Mouse (Mus musculus) kidney, embryonic 15.5 days (tissue): Measurements from ENCODE around the gene B3glct. TPM values are rescaled to one million over a fixed set of nuclear protein-coding genes. Genes with fewer than 3 reads are reported as not detected.

Experiments used
- ATAC-seq: fragments of 200-750 bp; cut with Nextera tagmentation; replicated peaks from 2 replicates; pipeline ENCODE4 v1.8.0; 2017; ENCODE audit warnings: moderate TSS enrichment; ENCODE audit not compliant: low FRiP score
- H3K27ac ChIP-seq: fragments of 300-500 bp; sonication (generic); 2 replicates; pipeline ENCODE4 v1.5.1; 2015; ENCODE audit warnings: mild to moderate bottlenecking, inconsistent platforms
- H3K27me3 ChIP-seq: fragments of 300-500 bp; sonication (generic); 2 replicates; pipeline ENCODE4 v1.6.1; 2015; ENCODE audit warnings: inconsistent platforms
- H3K36me3 ChIP-seq: fragments of 300-500 bp; sonication (generic); 2 replicates; pipeline ENCODE4 v1.6.1; 2015; ENCODE audit warnings: inconsistent platforms
- H3K4me1 ChIP-seq: fragments of 300-500 bp; sonication (generic); 2 replicates; pipeline ENCODE4 v1.6.1; 2015; ENCODE audit warnings: inconsistent platforms
- H3K4me2 ChIP-seq: fragments of 300-500 bp; sonication (generic); 2 replicates; pipeline ENCODE4 v1.6.1; 2015; ENCODE audit warnings: moderate library complexity, mild to moderate bottlenecking, inconsistent platforms
- H3K4me3 ChIP-seq: fragments of 300-500 bp; sonication (generic); replicated peaks from 2 replicates; pipeline ENCODE4 v1.5.1; 2015; ENCODE audit warnings: mild to moderate bottlenecking, inconsistent platforms
- H3K9ac ChIP-seq: fragments of 300-500 bp; sonication (generic); 2 replicates; pipeline ENCODE4 v1.6.1; 2015; ENCODE audit warnings: mild to moderate bottlenecking, inconsistent platforms
- H3K9me3 ChIP-seq: fragments of 300-500 bp; sonication (generic); replicated peaks from 2 replicates; pipeline ENCODE4 v1.6.1; 2016; ENCODE audit warnings: inconsistent platforms
- WGBS: fragments of 180-500 bp; shearing (Covaris S2); methylation state at CpG from one replicate; pipeline ENCODE4 v1.1.7; 2015; ENCODE audit warnings: mixed read lengths; 5-methylcytosine and 5-hydroxymethylcytosine counted together
- polyA plus RNA-seq: library from polyadenylated mRNA; unstranded; fragments of >200 nt; fragmentation: Nextera tagmentation; extraction: Ambion mirVana; gene quantifications from 2 replicates; pipeline ENCODE4 v1.2.1, GENCODE M21; 2015

The B3glct gene
- polyA plus RNA-seq, 1 experiment from 2014 or later, result 17.1 TPM

- no peak for ATAC-seq
- Histone ChIP-seq H3K9me3 (no peaks in the 10 kb centered on the region), H3K27me3 (no peaks in the 10 kb centered on the region)
Measured at GRCm38 (mm10) chr5:149767651-149768301, 89.7 kb downstream of the B3glct start.

GRCm38 (mm10) chr5:149769666-149770065 lies 91.6 kb downstream of the B3glct start:
- Histone ChIP-seq H3K4me1 (0 out of 2 replicates have a peak, but pooled peaks cover 2% of the 10 kb centered on the region), H3K9me3 (no peaks in the 10 kb centered on the region), H3K36me3 (no peaks in the 10 kb centered on the region), H3K27me3 (no peaks in the 10 kb centered on the region), H3K27ac (no peak overlapping the region), H3K4me2 (no peak overlapping the region), H3K4me3 (no peak overlapping the region), H3K9ac (no peak overlapping the region)
- no peak for ATAC-seq
- 96% methylated on average over 8 of the region's 8 CpGs for WGBS

More at GRCm38 (mm10) chr5:149767651-149768301, 89.7 kb downstream of the B3glct start:
- no peak overlapping the region for H3K4me2 ChIP-seq
- H3K4me1 ChIP-seq, result 0 out of 2 replicates have a peak, but pooled peaks cover 2% of the 10 kb centered on the region
- H3K36me3 ChIP-seq, result no peaks in the 10 kb centered on the region
- no peak overlapping the region for H3K4me3 ChIP-seq
- peak overlapping the region; percentile 18; the same call in 1 of the 2 replicates for H3K27ac ChIP-seq
- no peak overlapping the region for H3K9ac ChIP-seq
- 53% methylated on average over 5 of the region's 5 CpGs for WGBS

DNA sequence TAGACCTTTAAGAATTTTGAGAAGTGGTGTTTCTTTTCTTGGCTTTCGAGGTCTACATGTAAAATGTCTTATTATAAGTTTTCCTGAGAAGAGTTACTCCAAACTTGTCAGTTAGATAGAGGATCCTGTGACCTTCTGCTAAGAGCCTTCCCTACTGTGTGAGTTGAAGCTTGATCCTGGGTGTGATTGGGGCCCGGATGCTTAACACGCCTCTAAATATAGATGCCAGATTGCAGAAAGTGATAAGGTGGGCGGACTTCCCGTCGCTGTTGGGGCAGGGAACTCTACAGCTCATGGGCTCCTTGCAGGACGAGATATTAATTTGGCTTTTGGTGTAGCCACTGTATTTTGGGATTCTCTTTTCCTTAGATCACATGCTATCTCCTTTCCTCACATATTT lies 98.0 kb downstream of the B3glct start:
- no peak overlapping the region for H3K9ac ChIP-seq
- no peak overlapping the region for H3K27ac ChIP-seq
- H3K36me3 ChIP-seq, result no peaks in the 10 kb centered on the region
- H3K4me3 ChIP-seq, result no peak overlapping the region
- H3K4me1 ChIP-seq, result no peaks in the 10 kb centered on the region
- no peak overlapping the region for H3K4me2 ChIP-seq
- 73% methylated on average over 7 of the region's 7 CpGs for WGBS
- no peaks in the 10 kb centered on the region for H3K27me3 ChIP-seq
- no peak for ATAC-seq
- peaks cover 4% of the 10 kb centered on the region; the same call in 1 of the 2 replicates for H3K9me3 ChIP-seq

DNA sequence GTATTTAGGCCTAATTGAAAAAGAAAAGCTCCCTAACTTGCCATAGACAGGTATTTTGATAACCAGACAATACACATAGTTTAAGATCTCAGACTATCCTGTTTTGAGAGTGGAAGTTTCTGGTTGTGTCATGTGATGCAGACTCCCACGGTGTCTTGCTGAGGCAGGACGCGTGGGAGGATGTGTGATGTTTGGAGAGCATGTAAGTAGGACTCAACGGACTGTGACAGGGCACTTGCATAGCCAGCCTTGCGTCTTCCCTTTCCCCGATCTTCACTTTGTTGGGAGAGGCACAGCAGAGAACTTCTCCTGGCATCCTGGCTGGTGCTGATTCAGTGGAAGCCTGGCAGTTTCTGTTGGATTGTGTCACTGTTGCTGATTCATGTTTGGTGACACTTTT lies 101.7 kb downstream of the B3glct start:
- ATAC-seq, result no peak
- Histone ChIP-seq H3K36me3 (no peaks in the 10 kb centered on the region), H3K4me3 (no peak overlapping the region), H3K27me3 (no peaks in the 10 kb centered on the region), H3K4me2 (no peak overlapping the region), H3K9me3 (peaks cover 4% of the 10 kb centered on the region; the same call in 1 of the 2 replicates), H3K4me1 (no peaks in the 10 kb centered on the region), H3K9ac (no peak overlapping the region), H3K27ac (no peak overlapping the region)
- 57% methylated on average over 6 of the region's 6 CpGs for WGBS

DNA sequence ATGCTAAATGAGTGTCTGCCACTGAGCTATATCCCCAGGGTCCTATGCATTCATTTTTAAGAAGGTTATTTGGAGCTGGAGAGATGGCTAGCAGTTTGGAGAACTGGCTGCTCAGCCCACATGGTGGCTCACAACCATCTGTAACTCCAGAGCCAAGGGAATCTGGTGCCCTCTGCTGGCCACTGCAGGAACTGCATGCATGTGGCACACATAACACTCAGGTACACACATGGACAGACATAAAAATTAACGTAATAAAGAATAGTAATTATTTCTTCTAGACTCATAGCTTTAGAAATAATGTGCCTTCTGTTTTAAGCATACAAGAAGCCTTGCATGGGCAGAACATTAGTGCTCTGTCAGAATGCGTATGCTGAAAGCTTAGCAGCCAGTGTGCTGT lies 102.4 kb downstream of the B3glct start:
- WGBS, result 96% methylated on average over 2 of the region's 2 CpGs

GRCm38 (mm10) chr5:149790087-149790486 lies 112.1 kb downstream of the B3glct start:
- 23% methylated on average over 8 of the region's 8 CpGs for WGBS
- no peak overlapping the region for H3K4me2 ChIP-seq
- no peak overlapping the region for H3K27ac ChIP-seq
- no peak overlapping the region for H3K4me3 ChIP-seq
- H3K9ac ChIP-seq, result no peak overlapping the region
- H3K4me1 ChIP-seq, result no peaks in the 10 kb centered on the region
- no peaks in the 10 kb centered on the region for H3K36me3 ChIP-seq
- H3K9me3 ChIP-seq, result peaks cover 23% of the 10 kb centered on the region
- no peaks in the 10 kb centered on the region for H3K27me3 ChIP-seq
- ATAC-seq, result no peak

More for the DNA sequence above, 102.4 kb downstream of the B3glct start:
- no peaks in the 10 kb centered on the region for H3K27me3 ChIP-seq
- H3K9ac ChIP-seq, result no peak overlapping the region
- no peak overlapping the region for H3K4me3 ChIP-seq
- peaks cover 4% of the 10 kb centered on the region; the same call in 1 of the 2 replicates for H3K9me3 ChIP-seq
- ATAC-seq, result no peak
- H3K36me3 ChIP-seq, result no peaks in the 10 kb centered on the region
- no peak overlapping the region for H3K27ac ChIP-seq
- no peaks in the 10 kb centered on the region for H3K4me1 ChIP-seq
- H3K4me2 ChIP-seq, result no peak overlapping the region

DNA sequence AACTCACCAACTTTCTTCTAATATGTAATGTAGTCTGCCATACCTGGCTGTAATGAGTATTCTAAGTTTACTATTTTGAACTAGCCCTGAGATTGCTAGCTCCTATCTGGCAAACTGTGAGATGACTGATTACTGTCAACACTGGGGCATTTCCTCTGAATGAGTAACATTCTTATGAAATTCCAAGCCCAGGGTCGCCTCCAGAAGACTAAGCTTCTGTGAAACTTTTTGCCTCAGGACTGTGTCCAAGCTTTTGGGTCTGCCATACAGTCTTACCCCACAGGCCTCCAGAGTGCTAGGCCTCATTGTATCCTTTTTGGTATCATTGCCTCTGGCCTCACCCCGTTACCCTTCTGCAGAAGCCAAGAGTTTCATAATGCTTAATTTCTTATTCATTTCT lies 132.0 kb downstream of the B3glct start:
- Histone ChIP-seq H3K4me1 (no peaks in the 10 kb centered on the region), H3K9ac (no peak overlapping the region), H3K36me3 (no peaks in the 10 kb centered on the region), H3K4me3 (no peak overlapping the region), H3K4me2 (no peak overlapping the region), H3K9me3 (no peaks in the 10 kb centered on the region), H3K27ac (no peak overlapping the region), H3K27me3 (0 out of 2 replicates have a peak, but pooled peaks cover 4% of the 10 kb centered on the region)
- no peak for ATAC-seq
- 81% methylated on average over 2 of the region's 2 CpGs for WGBS

DNA sequence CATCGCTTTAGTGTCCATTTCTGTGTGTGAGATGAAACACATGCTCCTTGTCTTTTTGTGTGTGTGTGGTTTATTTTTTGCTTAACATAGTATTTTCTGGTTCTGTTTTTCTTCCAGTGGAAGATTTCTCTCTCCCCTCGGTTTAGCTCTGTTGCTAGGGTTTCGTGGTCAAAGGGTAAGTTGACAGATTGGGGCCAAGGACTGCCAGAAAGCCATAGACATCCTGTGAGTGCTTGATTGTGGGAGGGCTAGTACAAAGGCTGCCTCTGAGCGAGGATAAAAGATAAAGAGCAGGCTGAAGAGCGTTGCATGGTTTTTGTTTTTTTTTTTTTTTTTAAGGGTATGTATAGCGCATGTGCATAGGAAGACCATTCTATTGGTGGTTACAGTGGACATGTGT lies 133.8 kb downstream of the B3glct start:
- Histone ChIP-seq H3K27ac (peak overlapping the region; percentile 20; the same call in 1 of the 2 replicates), H3K4me2 (no peak overlapping the region), H3K4me3 (no peak overlapping the region), H3K27me3 (0 out of 2 replicates have a peak, but pooled peaks cover 7% of the 10 kb centered on the region), H3K36me3 (no peaks in the 10 kb centered on the region), H3K4me1 (no peaks in the 10 kb centered on the region), H3K9me3 (no peaks in the 10 kb centered on the region), H3K9ac (no peak overlapping the region)
- no peak for ATAC-seq
- 36% methylated on average over 6 of the region's 6 CpGs for WGBS

Other genes with a start within 250 kb of the B3glct start
- gene Tex26, start 238.6 kb upstream of the B3glct start, polyA plus RNA-seq, result 0.26 TPM in 1 of 2 replicates, not detected in the other
- not detected in 2 replicates for gene Wdr95, start 149.6 kb upstream of the B3glct start, polyA plus RNA-seq
- gene Hsph1, start 41.9 kb upstream of the B3glct start, polyA plus RNA-seq, result 62.6 and 68.8 TPM in 2 replicates